Mouse (Mus musculus) forelimb bud, embryonic 11.5 days (tissue): ENCODE measurements around the gene Tpd52l2.

Source experiments
- DNase-seq: peaks from one replicate; pipeline ENCODE4 v3.0.0-alpha.2; 2012; ENCODE audit warnings: low read depth, low spot score

The Tpd52l2 gene

DNA sequence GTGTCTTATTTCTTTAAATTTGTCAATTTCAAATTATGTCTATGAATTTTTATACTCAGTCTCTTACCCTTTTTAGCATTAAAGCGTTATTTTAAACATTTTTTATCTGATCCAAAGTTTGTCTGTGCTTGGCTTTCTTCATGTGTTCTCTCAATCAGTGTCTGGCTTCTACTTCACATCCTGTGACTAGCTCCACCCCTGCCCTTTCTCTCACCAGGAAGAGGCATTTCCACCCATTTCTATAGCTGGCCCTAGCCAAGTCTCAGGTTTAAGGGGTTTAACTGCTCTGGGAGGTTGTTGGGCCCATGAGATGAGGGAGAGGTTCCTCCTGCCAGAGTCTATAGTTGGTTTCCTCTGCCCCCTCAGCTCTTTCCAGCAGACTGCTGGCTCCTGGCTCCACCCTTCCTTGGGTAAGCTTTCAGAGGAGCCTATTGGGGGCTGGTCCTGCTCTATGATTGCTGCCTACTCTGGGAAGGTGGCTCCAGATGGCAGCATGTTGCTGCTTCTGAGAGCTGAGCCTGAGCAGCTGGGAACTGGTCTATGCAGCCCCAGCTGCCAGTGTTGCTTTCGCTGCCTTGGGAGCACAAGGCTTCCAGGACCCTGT is 40.6 kb downstream of the Tpd52l2 start:
- no peak for DNase-seq

DNA sequence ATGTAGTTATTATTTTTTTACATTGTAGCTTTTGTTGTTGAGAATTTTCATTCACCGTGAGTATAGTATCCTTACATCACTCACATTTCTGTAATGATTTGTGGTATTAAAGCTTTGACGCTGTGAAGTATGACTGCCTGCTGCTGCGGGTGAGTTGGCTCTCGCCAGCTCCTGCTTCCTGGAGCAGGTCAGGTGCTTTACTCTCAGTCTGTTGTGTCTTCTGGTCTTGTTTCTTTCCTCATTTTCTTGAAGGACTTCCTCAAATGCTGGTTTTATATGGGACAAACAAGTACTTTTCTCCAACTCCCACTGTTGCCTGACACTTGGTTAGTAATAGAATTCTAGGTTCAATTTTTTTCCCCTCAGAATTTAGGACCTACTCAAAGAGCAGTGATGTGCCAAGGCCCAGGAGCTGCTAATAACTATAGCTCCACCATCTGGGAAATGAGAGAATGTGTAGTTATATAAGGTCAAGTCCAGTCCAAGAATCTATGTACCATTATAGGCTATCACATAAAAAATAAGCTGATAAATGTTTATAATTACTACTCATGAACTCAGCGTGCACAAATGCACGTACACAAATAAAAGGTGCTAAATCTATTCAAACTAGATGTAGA is 44.9 kb downstream of the Tpd52l2 start:
- DNase-seq: no peak

DNA sequence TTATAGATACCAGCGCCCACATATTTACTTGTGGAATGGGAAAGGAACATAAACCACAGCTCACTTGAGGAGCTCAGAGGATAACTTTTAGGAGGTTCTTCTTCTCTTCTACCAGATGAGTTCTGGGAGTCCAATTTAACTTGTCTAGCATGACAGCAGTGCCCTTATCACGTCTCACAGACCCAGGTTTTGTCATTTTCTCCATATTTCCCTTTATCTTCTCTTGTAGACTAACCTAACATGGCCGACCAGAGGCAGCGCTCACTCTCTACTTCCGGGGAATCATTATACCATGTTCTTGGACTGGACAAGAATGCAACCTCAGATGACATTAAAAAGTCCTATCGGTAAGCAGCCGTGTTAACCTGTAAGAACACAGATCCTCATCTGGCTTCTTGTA is 49.2 kb downstream of the Tpd52l2 start:
- no peak for DNase-seq

DNA sequence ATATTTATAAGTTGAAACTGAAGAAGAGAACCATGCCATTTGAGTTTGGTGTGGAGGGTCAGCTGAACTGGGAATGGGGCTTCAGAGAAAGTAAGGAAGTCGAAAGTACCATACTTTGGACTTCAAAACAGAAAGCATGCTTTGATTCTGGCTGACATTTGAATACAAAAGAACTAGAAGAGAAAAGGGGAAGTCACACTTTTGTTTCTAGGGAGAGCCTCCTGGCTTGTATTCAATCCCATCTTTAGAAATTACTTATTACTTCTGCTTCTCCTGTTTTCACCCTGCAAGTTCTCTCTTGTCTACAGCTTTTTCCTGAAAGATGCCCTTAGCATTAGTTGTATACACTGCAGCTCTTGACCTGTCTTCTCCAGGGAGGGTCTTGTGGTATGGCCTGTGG is 51.3 kb downstream of the Tpd52l2 start:
- no peak for DNase-seq

DNA sequence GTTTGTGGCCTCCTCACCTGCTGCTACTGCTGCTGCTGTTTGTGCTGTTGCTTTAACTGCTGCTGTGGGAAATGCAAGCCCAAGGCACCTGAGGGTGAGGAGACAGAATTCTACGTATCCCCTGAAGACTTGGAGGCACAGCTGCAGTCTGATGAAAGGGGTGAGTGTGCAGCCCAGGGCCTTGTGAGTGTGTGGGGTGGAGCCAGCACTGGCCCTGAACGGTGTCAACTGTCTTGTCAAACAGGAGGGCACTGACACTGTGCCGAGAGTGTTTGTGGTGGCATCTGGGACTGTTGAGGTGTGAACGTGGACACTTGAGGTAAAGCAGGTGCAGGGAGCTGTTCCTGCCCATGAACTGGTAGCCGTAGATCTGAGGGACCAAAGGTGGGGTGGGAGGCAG is 51.7 kb downstream of the Tpd52l2 start:
- no peak for DNase-seq

DNA sequence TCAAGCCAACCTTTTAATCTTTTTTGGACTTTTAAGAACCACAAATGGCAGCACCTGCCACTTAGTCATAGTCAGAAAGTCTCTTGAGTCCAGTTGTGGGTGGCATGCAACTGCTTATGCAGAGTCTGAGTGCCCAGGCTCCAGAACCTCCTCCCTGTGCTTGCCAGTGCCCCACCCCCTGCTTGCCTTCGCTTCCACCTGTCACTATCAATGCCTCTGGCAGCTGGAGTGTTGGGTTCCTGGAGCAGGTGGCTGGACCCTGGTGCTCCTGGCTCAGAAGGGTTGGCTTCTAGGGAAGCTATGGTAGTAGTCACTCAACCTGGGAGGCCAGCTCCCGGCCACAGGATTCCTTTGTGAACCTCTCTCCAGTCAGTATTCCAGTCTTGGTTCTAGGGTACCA is 53.3 kb downstream of the Tpd52l2 start:
- no peak for DNase-seq

DNA sequence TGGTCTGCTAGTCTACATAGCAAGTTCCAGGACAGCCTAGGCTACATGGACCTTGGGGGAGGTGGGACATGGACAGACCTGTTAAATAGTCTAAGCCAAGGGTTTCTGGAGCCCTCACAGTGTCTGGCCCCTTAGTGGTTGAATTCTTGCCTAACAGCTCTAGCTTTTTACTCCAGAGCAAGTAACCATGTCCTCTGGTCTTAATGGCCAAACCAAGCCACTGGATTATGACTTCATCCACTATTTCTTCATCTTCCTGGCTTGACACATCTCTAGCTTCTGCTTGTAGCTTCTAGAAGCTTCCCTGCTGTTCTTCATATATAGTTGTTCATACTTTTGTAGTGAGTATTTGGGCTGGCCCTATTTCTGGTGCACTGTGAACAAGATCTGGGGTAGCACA is 56.8 kb downstream of the Tpd52l2 start:
- no peak for DNase-seq

DNA sequence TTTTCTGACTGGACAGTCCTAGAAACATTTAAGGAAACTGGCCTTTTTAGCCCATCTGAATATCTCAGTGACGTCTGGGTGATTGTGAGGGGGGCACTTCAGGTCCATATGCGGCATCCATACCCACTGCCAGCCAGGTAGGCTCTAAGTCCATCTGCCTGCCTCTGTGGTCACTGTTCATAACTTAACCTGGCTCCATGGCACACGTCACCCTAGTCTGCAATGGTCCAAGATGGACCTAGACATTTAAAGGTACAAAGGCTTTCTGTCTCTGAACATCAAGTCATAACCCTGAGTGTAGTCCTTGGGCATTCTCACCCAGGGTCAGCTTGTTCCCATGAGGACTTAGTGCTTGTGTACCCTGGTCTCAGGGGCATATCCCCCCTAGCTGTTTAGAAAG is 70.4 kb downstream of the Tpd52l2 start:
- DNase-seq: no peak
